Mouse (Mus musculus): Measurements from ENCODE around the gene Gm8677.
"Not testable (repeated sequence)": the region's sequence is repeated elsewhere in the genome, so short reads cannot be mapped to it uniquely, and the experiment has no call there.

Gene Gm8677

DNA sequence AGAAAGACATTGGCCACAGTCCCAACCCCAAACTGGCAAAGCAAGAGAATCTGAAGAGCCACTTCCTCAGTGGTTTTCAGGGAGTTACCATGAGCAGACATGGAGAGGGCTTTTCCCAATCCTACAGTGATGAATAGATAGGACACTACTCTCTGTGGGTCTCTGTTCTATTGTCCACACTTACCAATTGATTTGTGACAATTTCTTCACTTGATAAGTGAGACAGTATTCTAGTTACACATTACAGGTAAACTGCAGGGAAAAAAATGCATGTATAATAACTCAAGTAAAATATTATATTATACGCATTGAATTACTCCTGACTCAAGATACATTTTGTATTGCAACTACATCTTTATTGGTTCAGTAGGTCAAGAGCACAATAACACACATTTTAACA, at the start of gene Gm8677:
Gm8677 (minus strand) TSS at position 101 of the 400 bp plus-strand sequence.
- in situ Hi-C loops (cut with MboI) = not testable (repeated sequence)

- in situ Hi-C loops (cut with MboI) = not testable (repeated sequence)
Observed at GRCm38 (mm10) chr7:22565243-22565642, 30.6 kb upstream of the Gm8677 start, which contains the start of gene Gm4201. TSS of gene Gm4201 (minus strand) at chr7:22565343.

GRCm38 (mm10) chr7:22522667-22523066, 12.0 kb downstream of the Gm8677 start, which contains the start of gene Vmn1r152:
TSS of gene Vmn1r152 (plus strand) at chr7:22522967.
- in situ Hi-C loops (cut with MboI) = not testable (repeated sequence)

DNA sequence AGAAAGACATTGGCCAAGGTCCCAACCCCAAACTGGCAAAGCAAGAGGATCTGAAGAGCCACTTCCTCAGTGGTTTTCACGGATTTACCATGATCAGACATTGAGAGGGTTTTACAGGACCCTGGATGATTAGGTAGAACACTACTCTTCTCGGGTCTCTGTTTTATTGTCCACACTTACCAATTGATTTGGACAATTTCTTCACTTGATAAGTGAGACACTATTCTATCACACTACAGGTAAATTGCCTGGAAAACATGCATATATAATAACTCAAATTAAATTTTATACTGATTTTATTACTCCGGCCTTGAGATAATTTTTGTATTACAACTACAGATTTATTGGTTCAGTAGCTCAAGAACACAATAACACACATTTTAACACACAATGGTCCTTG, 35.1 kb downstream of the Gm8677 start, which contains the start of gene Vmn1r151:
Vmn1r151 (minus strand) TSS at position 101 of the 400 bp plus-strand sequence.
- in situ Hi-C loops (cut with MboI) = not testable (repeated sequence)
